Mouse (Mus musculus): Measurements from ENCODE around the gene Bcat1.

The Bcat1 gene

DNA sequence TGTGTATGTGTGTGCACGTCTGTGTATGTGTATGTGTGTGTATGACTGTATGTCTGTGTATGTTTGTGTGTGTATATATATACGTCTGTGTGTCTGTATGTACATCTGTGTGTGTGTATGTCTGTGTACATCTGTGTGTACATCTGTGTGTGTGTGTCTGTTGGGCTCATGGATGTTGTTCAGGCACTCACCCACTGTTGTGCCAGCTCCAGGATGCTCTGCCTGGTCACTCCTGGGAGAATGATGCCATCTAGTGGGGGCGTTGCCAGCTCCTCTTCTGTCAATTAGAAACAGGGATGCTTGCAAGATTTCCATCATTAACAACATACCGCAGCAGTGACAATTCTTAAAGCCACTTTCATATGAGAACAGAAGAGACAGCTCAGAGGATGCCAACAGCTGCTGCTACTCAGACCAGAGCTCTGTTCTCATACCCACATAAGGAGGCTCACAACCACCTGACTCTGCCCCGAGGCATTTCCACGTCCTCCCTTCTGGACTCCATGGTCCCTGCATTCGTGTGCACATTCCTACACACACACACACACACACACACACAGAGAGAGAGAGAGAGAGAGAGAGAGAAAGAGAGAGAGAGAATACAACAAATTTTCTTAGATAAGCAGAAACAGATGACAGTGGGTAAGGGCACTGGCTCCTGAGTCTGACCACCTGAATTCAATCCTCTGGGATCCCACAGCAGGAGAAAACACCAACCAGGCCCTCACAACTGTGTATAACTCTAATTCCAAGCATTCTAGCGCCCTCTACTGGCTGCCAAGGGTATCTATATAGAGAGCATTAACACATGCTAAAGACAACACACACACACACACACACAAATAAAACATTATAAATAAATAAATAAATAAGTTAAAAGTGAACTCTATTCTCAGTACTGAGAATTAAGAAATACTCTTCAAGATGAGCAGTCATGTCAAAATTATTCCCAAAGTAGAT lies 65.8 kb downstream of the Bcat1 start:
- DNase-seq (ENCODE audit: low read depth, low spot score), result peak; percentile 62

DNA sequence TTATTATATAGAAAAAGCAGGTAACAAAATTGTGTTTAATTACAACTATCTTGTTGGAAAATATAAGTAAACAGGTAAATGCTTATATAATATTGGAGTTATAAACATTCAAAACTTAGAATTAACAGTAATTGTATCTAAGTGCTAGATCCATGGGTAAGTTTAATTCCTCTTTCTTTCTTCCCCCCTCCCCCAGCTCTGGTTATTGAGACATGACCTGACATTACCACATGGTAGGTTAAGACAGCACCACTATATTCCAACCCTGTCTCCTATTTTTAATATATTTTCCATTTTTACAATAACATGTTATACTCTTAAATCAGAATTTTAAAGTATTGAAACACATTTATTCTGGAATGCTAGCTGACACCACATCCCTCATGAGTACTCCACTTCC lies 72.5 kb downstream of the Bcat1 start:
- no peak for DNase-seq (ENCODE audit: low read depth, low spot score)

DNA sequence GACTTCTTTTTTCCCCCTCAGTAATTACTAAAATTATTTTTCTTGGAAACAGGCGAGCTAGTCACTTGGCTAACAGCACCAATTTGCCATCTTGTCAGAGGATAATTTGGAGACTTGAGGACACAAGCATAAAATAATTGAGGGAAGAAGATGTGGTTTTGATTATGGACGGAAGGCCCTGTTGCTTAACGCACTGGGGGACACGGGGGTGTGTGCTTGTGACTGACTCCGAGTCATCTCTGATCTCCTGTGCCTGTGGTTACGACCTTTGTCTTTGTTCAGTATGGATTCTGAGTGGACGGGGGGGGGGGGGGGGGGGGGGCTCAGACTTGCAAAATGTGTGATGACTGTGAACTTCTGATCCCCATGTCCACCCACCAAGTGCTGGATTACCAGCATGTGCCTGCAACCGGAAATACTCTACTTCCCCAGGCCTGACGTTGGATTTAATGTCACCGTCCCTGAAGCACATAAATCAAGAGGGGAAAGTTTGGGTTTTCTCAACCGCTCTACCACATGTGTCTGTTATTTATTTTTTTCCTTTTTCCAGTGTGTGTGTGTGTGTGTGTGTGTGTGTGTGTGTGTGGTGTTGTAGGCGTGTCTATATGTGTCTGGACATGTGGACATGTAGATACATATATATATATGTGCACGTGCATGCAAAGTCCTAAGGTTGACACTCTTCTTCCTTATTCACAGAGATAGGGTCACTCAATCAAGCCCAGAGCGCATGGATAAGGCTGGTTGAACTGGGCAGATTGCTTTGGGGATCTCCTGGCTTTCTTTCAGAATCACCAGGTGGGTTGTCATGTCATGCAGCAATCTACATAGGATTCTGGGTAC lies 73.7 kb downstream of the Bcat1 start:
- DNase-seq (ENCODE audit: low read depth, low spot score), result no peak

DNA sequence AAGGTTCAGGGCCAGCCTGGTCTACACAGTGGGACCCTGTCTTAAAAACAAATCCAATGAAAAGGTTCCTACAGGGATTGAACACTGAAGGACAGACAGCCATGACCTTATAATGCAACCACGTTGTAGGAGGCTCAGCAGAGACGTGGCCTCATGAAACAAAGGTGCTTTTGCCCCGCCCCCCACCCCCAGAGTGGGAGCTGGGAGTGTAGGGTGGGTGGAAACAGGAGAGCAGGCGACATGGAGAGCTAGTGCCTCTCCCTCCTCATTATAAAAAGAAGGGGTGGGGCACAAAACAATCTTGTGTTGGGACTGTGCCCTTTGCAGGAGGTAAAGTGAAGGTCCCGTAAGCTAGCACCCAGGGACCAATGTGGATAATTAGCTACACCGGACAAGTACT lies 74.5 kb downstream of the Bcat1 start:
- no peak for DNase-seq (ENCODE audit: low read depth, low spot score)

DNA sequence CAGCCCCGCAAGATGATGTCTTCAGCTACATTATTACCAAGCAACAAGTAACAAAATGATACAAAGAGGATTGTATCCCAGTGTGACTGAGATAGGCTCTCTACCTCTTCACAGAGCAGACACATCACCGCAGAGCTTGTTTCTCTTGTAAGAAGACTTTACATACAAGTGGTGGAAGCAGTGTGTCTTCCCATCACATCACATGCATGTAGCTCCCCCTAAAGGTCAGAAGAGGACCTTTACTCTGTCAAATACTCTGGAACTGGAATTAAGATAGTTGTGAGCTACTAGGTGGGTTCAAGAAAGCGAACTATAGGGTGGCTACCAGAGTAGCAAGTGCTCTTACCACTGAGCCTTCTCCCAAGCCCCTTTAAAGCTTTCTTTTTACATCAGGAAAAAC lies 78.8 kb downstream of the Bcat1 start:
- no peak for DNase-seq (ENCODE audit: low read depth, low spot score)

DNA sequence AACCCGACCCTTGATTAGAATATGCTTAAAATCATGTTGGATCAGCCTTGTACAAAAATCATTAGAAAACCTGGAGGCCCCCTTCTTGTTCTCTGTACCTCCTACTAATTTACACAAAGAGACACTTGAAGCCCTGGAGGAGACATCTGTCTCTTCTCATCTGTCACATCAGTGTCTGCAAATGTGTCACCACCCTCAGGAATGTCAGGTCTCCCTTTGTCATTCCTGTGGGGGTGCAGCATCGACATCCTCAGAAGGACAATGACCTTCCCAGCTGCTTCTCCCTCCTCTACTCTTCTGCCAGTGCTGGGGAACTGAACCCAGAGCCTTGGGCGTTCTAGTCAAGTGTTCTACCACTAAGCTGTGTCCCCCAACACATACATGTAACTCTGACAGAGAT lies 83.9 kb downstream of the Bcat1 start:
- DNase-seq (ENCODE audit: low read depth, low spot score), result no peak

DNA sequence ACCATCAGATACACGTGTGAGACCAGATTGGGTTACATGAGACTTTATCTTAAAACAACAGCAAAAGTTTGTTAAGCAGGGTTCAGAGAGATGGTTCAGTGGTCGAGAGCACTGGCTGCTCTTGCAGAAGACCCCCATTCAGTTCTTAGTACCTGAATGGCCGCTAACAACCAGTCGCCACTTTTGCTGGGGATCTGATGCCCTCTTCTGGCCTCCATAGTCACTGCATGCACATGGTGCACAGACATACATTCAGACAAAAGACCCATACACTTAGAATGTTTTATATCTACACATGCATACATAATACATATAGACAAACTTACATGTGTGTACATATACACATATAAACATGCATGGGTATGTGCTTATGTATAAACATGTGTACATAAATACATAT lies 86.8 kb downstream of the Bcat1 start:
- no peak for DNase-seq (ENCODE audit: low read depth, low spot score)

DNA sequence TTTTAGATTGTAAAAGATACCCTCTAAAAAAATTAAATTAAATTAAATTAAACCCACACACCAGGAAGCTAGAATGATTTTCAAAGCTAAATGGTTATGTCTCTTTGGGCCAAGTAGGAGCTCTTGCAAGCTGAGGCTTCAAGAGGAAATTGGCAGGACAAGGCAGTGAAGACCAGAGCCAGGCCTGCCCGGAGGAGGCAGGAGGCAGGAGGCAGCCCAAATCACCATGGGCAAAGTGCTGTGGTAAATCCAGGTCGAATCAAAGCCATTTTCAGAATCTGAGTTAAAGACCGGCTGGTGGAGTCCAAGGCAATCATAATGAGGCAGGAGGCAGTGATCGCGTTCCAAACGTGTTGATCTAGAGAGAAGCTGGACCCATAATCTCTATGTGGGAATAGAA lies 88.3 kb downstream of the Bcat1 start:
- no peak for DNase-seq (ENCODE audit: low read depth, low spot score)

DNA sequence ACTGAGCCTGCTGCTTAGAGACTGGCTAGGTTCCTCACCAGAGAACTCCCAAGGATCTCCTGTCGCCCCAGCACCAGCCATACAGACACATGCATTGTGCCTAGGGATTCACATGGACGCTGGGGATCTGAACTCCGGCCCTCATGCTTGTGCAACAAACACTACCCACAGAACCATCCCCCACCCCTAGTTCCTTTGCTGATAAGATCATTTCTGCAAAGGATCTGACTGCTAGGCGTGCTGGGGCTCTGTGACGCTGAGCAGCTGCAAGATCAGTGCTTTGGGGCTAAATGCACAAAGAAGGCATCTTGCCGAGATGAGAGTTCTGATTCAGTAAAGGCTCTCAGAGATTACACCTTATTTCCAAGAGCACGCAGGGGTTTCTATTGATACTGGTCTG lies 88.8 kb downstream of the Bcat1 start:
- no peak for DNase-seq (ENCODE audit: low read depth, low spot score)

DNA sequence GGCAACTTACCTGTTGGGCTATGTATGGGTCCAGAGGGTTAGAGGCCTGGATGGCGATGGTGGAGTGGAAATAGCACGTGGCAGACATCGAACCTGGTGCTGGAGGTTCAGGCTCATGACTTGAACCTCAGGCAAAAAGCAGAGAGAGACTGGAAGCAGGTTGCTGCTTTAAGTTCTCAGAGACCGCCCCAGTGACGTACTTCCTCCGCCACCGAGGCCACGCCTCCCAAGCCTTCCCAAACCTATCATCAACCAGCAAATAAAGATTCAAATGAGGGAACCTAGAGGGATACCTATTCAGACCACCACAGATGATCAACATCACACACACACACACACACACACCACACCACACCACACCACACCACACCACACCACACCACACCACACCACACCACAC lies 91.8 kb downstream of the Bcat1 start:
- DNase-seq (ENCODE audit: low read depth, low spot score), result no peak

DNA sequence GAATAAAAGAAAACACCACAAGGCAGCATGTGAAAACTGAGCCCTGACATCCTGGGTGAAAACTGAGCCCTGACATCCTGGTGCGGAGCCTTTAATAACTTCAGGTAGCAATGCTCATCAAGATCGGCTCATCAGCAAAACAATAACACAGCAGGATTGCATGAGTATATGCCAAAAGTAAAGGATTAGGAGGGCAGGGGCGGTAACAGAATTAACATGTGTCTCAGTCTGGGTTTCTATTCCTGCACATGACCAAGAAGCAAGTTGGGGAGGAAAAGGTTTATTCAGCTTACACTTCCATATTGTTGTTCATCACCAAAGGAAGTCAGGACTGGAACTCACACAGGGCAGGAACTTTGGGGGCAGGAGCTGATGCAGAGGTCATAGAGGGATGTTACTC lies 93.9 kb downstream of the Bcat1 start:
- DNase-seq (ENCODE audit: low read depth, low spot score), result no peak

DNA sequence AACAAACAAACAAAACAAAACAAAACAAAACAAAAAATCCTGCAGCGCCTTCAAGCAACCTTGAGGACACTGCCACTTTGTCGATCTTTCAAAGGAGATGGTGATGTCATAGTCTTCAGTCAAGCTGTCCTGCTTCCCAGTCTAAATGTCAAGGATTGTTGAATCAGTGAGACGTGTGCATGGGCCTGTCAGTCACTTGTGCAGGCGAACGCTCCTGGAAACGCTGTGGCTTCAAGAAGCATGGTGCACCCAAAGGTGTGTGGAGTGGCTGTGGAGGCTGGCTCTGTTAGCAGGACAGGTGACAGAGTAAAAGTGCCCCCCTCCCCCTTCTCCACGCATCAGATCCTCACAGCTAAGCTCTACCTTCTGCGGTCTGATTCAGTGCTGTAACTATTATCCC lies 103.6 kb downstream of the Bcat1 start:
- DNase-seq (ENCODE audit: low read depth, low spot score), result no peak

DNA sequence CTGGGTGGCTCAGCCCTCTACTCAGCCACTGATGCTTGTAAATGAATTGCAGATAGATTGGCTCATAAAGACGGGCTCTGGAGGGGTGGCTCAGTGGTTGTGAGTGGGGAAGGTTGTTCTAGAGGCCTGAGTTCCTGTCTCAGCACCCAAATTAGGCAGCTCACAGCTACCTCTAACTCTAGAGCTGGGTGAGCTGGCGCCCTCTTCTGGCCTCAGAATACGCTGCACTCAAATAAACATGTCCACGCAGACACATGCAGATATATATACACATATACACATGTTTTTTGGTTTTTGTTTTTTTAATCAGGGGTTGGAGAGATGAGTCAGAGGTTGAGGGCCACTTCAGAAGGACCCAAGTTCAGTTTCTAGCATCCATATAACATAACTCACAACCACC lies 105.1 kb downstream of the Bcat1 start:
- DNase-seq (ENCODE audit: low read depth, low spot score), result no peak

DNA sequence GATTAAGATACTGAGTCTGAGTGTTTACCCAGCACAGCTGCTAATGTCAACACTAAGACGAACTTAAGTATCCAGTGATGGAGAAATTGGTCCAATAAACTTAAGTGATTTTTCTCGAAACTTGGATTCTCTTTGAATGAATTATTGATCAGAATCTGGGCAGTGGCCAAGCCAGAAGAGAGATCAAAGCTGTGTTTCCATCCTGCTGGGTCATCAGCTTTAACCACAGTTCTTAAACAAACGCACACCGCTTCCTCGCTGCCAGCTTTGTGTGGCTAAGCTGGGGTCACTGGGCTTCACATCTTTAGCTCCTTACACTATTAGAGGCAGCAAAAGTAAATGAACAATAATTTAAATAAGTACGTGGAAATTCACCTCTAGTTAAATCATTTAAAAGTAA lies 108.4 kb downstream of the Bcat1 start:
- no peak for DNase-seq (ENCODE audit: low read depth, low spot score)

DNA sequence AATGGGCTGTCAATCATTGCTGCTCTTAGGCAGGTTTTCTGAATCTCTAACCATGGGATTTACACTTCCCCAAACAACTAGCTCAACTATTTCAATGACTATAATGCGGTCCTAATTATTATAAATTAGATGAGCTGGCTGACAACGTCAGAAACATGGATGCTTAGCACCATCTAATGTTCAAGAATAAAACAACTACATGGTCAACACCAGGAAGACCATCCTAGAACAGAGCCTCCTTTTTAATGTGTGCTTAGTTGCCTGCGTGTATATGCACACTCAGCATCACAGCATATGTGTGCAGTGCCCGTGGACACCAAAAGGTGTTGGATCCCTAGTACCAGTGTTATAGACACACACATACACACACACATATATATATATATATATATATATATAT lies 111.8 kb downstream of the Bcat1 start:
- DNase-seq (ENCODE audit: low read depth, low spot score), result no peak

DNA sequence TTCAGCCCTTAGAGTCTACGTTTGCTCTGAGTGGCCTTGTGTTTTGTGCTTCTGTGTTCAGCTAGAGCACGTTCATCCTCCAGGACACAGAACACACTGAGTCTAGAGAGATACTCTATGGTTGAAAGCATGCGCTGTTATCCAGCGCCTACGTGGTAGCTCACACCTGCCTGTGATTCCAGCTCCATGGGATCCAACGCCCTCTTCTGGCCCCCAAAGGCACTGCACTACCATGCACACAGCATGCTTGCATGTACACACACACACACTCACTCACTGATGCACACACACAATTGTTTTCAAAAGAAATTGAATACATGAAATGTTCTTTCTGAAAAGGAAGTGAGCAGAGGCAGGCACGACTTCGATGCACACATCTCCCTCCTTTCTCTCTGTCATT lies 112.8 kb downstream of the Bcat1 start:
- no peak for DNase-seq (ENCODE audit: low read depth, low spot score)

DNA sequence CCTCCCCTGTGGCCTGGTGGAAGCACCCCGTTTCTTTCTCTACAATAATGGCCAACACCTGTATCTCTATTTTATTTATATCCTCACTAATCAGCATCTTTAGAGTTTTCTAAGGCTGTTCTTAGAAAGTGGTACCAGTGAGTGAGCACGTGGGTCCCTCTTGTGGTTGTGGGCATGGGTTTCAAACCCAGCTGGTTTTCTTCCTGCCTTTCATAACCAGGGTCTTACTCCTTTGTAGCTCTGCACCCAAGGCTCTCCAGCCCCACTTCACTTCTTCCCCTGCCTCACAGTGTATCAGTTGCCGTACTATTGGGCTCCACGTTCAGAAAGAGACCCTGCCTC lies 114.0 kb downstream of the Bcat1 start:
- no peak for DNase-seq (ENCODE audit: low read depth, low spot score)

DNA sequence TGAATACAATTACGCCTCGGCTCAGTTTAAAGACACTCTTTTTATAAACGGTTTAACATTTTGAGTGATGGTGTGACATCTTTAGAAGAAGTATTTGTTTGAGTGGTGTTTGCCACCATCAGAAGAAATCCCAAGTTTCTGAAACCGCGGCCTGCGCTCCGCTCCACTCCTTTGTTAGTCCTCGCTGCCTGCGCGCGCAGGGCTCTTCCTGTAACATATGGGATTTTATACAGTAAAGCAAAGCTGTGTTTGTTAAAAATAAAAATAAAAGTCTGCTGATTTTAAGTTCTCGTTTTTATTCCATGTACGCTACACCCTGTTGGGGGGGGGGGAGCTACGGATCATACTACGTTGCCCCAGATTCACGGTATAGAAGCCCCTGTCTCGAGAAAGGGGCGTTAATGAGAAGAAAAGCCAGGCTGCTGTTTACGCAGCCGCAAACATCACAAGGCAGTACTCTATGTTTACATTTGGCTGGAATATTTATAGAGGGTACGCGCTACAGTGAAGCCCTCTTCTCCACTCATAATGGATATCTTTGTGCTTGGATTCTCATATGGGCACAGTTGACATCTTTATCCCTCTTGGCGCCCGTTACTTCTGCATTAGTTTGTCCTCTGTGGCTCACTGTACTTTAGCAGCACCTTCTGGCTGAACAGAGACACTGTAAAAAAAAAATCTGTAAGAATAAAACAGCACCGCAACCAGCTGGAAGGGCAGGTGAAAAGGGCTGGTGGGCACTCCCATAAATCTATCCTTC lies 114.6 kb downstream of the Bcat1 start:
- no peak for DNase-seq (ENCODE audit: low read depth, low spot score)

DNA sequence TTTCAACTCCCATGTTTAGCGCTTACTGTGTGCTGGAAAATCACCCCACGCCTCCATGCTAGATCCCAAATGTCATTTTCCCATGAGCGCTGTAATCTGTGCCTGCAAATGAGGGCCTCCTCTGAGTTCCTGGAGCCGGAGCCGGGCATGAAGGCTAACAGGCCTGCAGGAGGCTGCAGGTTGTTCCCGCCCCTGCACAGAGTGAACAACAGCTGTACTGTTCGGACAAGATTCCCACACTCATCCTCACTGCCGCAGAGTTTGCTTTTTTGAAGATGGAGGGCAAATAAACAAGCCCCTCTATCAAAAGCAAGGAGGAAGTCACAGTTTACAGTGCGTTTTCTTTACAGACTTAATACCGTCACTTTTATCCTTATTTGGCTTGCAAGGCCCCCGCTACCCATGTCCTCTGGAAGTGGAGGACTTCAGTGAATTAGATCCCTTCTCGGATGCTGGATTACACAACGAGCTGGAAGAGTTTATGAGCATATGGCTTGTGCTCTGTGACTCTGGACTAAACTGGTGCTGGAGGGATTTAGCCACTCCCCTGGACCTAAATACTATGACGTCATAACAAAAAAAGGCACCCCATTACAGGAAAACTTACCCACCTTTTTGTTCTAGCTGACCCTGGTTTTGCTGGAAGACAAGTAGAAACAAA lies 120.0 kb downstream of the Bcat1 start:
- DNase-seq (ENCODE audit: low read depth, low spot score), result no peak

DNA sequence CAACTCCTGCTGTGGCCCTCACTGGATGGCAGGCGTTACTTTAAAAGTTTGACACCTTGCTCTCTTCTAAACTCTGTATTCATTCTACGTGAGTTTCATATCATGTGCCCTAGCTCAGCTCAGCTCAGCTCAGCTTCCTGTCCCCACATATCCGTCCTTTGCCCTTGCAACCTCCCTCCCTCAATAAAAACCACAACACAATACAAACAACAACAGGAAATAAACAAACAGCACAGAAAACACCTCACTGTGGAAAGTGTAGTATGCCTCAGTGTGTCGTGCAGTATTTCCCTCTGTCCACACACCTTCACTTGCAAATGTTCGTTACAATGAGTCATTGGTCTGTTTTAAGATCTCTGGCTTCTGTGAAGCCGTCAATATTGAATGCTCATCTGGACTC lies 123.1 kb downstream of the Bcat1 start:
- no peak for DNase-seq (ENCODE audit: low read depth, low spot score)

Data from forelimb bud, embryonic 11.5 days (tissue).